Mouse (Mus musculus): Measurements from ENCODE around the gene Plod1. TPM values are rescaled to one million over a fixed set of nuclear protein-coding genes. Genes with fewer than 3 reads are reported as not detected.

Gene Plod1
- polyA plus RNA-seq, 1 experiment = 8.8 TPM

- Histone ChIP-seq H3K4me1 (ENCODE audit: control insufficient read depth, insufficient read depth, low read length) (peaks cover 12% of the 10 kb centered on the region), H3K27me3 (ENCODE audit: control insufficient read depth, insufficient read depth, low read length) (no peaks in the 10 kb centered on the region), H3K27ac (ENCODE audit: control insufficient read depth, insufficient read depth, low read depth, low read length) (peak overlapping the region; percentile 46), H3K4me3 (ENCODE audit: control insufficient read depth, low read depth, low read length) (no peak overlapping the region), H3K36me3 (ENCODE audit: control insufficient read depth, insufficient read depth, low read length) (peaks cover 2% of the 10 kb centered on the region; the same call in 1 of the 2 replicates)
- TF ChIP-seq POLR2A (IDR thresholded peaks at IDR 0.05; ENCODE audit: control insufficient read depth, low read depth, low read length) (no peak), CTCF (IDR thresholded peaks at IDR 0.05; ENCODE audit: control insufficient read depth, insufficient read depth, insufficient replicate concordance, low read depth, low read length) (no peak)
Observed at GRCm38 (mm10) chr4:147866056-147866455, 70.5 kb downstream of the Plod1 start.

- Histone ChIP-seq H3K27ac (ENCODE audit: control insufficient read depth, insufficient read depth, low read depth, low read length) (peak overlapping the region; percentile 46), H3K36me3 (ENCODE audit: control insufficient read depth, insufficient read depth, low read length) (peaks cover 2% of the 10 kb centered on the region; the same call in 1 of the 2 replicates), H3K4me3 (ENCODE audit: control insufficient read depth, low read depth, low read length) (no peak overlapping the region), H3K4me1 (ENCODE audit: control insufficient read depth, insufficient read depth, low read length) (peaks cover 12% of the 10 kb centered on the region), H3K27me3 (ENCODE audit: control insufficient read depth, insufficient read depth, low read length) (no peaks in the 10 kb centered on the region)
- TF ChIP-seq POLR2A (IDR thresholded peaks at IDR 0.05; ENCODE audit: control insufficient read depth, low read depth, low read length) (no peak), CTCF (IDR thresholded peaks at IDR 0.05; ENCODE audit: control insufficient read depth, insufficient read depth, insufficient replicate concordance, low read depth, low read length) (no peak)
Observed at GRCm38 (mm10) chr4:147865651-147866050, 70.9 kb downstream of the Plod1 start.

- Histone ChIP-seq H3K4me3 (ENCODE audit: control insufficient read depth, low read depth, low read length) (no peak overlapping the region), H3K36me3 (ENCODE audit: control insufficient read depth, insufficient read depth, low read length) (peaks cover 2% of the 10 kb centered on the region; the same call in 1 of the 2 replicates), H3K27ac (ENCODE audit: control insufficient read depth, insufficient read depth, low read depth, low read length) (no peak overlapping the region), H3K4me1 (ENCODE audit: control insufficient read depth, insufficient read depth, low read length) (no peaks in the 10 kb centered on the region), H3K27me3 (ENCODE audit: control insufficient read depth, insufficient read depth, low read length) (no peaks in the 10 kb centered on the region)
- no peak for TF ChIP-seq CTCF (IDR thresholded peaks at IDR 0.05; ENCODE audit: control insufficient read depth, insufficient read depth, insufficient replicate concordance, low read depth, low read length)
- TF ChIP-seq POLR2A (IDR thresholded peaks at IDR 0.05; ENCODE audit: control insufficient read depth, low read depth, low read length) = no peak
Observed at GRCm38 (mm10) chr4:147862051-147862450, 74.5 kb downstream of the Plod1 start.

Other genes with a start within 250 kb of the Plod1 start
- gene Zfp534, start 234.2 kb downstream of the Plod1 start, polyA plus RNA-seq (2012; rRNA removed) = 0.10 and 0.17 TPM in 2 replicates
- 0.36 and 0.64 TPM in 2 replicates for gene Zfp984, start 127.0 kb downstream of the Plod1 start, polyA plus RNA-seq (2012; rRNA removed)
- 1.6 and 2.3 TPM in 2 replicates for gene Zfp933, start 88.4 kb downstream of the Plod1 start, polyA plus RNA-seq (2012; rRNA removed)
- 96.6 and 116 TPM in 2 replicates for gene Miip, start 68.0 kb downstream of the Plod1 start, polyA plus RNA-seq (2012; rRNA removed)
- gene Fv1, start 67.8 kb downstream of the Plod1 start, polyA plus RNA-seq (2012; rRNA removed) = 1.4 and 1.8 TPM in 2 replicates
- gene Mfn2, start 32.1 kb downstream of the Plod1 start, polyA plus RNA-seq (2012; rRNA removed) = 142 and 153 TPM in 2 replicates
- 35.5 and 38.1 TPM in 2 replicates for gene 2510039O18Rik, start 4.1 kb upstream of the Plod1 start, polyA plus RNA-seq (2012; rRNA removed)
- gene Nppb, start 49.0 kb upstream of the Plod1 start, polyA plus RNA-seq (2012; rRNA removed) = not detected in 2 replicates
- not detected in 2 replicates for gene Nppa, start 64.0 kb upstream of the Plod1 start, polyA plus RNA-seq (2012; rRNA removed)
- 9.8 and 12.7 TPM in 2 replicates for gene Clcn6, start 102.1 kb upstream of the Plod1 start, polyA plus RNA-seq (2012; rRNA removed)
- gene Mthfr, start 102.3 kb upstream of the Plod1 start, polyA plus RNA-seq (2012; rRNA removed) = 31.8 and 34.7 TPM in 2 replicates
- 45.2 and 45.4 TPM in 2 replicates for gene Agtrap, start 151.3 kb upstream of the Plod1 start, polyA plus RNA-seq (2012; rRNA removed)
- 332 and 347 TPM in 2 replicates for gene Mad2l2, start 193.6 kb upstream of the Plod1 start, polyA plus RNA-seq (2012; rRNA removed)
- 0.24 and 0.32 TPM in 2 replicates for gene Draxin, start 193.9 kb upstream of the Plod1 start, polyA plus RNA-seq (2012; rRNA removed)
- gene Fbxo6, start 215.4 kb upstream of the Plod1 start, polyA plus RNA-seq (2012; rRNA removed) = 41.3 and 41.9 TPM in 2 replicates
- gene Fbxo44, start 223.7 kb upstream of the Plod1 start, polyA plus RNA-seq (2012; rRNA removed) = 191 and 200 TPM in 2 replicates
- gene Fbxo2, start 223.9 kb upstream of the Plod1 start, polyA plus RNA-seq (2012; rRNA removed) = 41.2 and 42.8 TPM in 2 replicates

Data from testis, adult 2 months (tissue).